Mouse (Mus musculus) intestine, postnatal 0 days (tissue): Measurements from ENCODE around the gene Ddx51. TPM values are rescaled to one million over a fixed set of nuclear protein-coding genes. Genes with fewer than 3 reads are reported as not detected.
A peak's percentile ranks its signal among the peaks of the same experiment; 100 is the strongest.

Source experiments
- ATAC-seq: fragments of 200-750 bp; cut with Nextera tagmentation; 2 replicates; pipeline ENCODE4 v1.8.0; 2017; ENCODE audit warnings: mild to moderate bottlenecking, moderate TSS enrichment, moderate library complexity
- H3K27ac ChIP-seq: fragments of 300-500 bp; sonication (generic); 2 replicates; pipeline ENCODE4 v1.5.1; 2014; ENCODE audit warnings: mild to moderate bottlenecking, low read depth, low read length, moderate library complexity
- H3K27me3 ChIP-seq: fragments of 300-500 bp; sonication (generic); replicated peaks from 2 replicates; pipeline ENCODE4 v1.6.1; 2014; ENCODE audit warnings: low read length, mixed read lengths; ENCODE audit not compliant: control insufficient read depth, insufficient read depth
- H3K36me3 ChIP-seq: fragments of 300-500 bp; sonication (generic); 2 replicates; pipeline ENCODE4 v1.6.1; 2014; ENCODE audit warnings: mild to moderate bottlenecking, moderate library complexity; ENCODE audit not compliant: control insufficient read depth, insufficient read depth
- H3K4me1 ChIP-seq: fragments of 300-500 bp; sonication (generic); replicated peaks from 2 replicates; pipeline ENCODE4 v1.6.1; 2014; ENCODE audit warnings: antibody characterized with exemption, low read length, mixed read lengths; ENCODE audit not compliant: control insufficient read depth, insufficient read depth
- H3K4me2 ChIP-seq: fragments of 300-500 bp; sonication (generic); replicated peaks from 2 replicates; pipeline ENCODE4 v1.6.1; 2014; ENCODE audit warnings: low read depth, mild to moderate bottlenecking, moderate library complexity
- H3K4me3 ChIP-seq: fragments of 300-500 bp; sonication (generic); 2 replicates; pipeline ENCODE4 v1.5.1; 2014; ENCODE audit warnings: low read depth, low read length
- H3K9ac ChIP-seq: fragments of 300-500 bp; sonication (generic); 2 replicates; pipeline ENCODE4 v1.6.1; 2014; ENCODE audit warnings: mild to moderate bottlenecking, low read depth, low read length
- H3K9me3 ChIP-seq: fragments of 300-500 bp; sonication (generic); 2 replicates; pipeline ENCODE4 v1.6.1; 2016; ENCODE audit warnings: mixed run types; ENCODE audit not compliant: control insufficient read depth
- CTCF ChIP-seq: sonication (generic); IDR thresholded peaks from 2 replicates; pipeline ENCODE4 v1.5.1; 2016; ENCODE audit warnings: low read depth, mild to moderate bottlenecking, control low read depth, antibody characterized with exemption, moderate library complexity
- WGBS: fragments of 180-500 bp; shearing (Covaris S2); extraction: QIAGEN DNeasy Blood & Tissue Kit; methylation state at CpG from one replicate; pipeline ENCODE4 v1.1.7; 2014; 5-methylcytosine and 5-hydroxymethylcytosine counted together
- polyA plus RNA-seq: library from polyadenylated mRNA; unstranded; fragments of >200 nt; fragmentation: Nextera tagmentation; extraction: Ambion mirVana; gene quantifications from 2 replicates; pipeline ENCODE4 v1.2.1, GENCODE M21; 2015

Gene Ddx51
- 4.9 and 6.9 TPM in 2 replicates for polyA plus RNA-seq

DNA sequence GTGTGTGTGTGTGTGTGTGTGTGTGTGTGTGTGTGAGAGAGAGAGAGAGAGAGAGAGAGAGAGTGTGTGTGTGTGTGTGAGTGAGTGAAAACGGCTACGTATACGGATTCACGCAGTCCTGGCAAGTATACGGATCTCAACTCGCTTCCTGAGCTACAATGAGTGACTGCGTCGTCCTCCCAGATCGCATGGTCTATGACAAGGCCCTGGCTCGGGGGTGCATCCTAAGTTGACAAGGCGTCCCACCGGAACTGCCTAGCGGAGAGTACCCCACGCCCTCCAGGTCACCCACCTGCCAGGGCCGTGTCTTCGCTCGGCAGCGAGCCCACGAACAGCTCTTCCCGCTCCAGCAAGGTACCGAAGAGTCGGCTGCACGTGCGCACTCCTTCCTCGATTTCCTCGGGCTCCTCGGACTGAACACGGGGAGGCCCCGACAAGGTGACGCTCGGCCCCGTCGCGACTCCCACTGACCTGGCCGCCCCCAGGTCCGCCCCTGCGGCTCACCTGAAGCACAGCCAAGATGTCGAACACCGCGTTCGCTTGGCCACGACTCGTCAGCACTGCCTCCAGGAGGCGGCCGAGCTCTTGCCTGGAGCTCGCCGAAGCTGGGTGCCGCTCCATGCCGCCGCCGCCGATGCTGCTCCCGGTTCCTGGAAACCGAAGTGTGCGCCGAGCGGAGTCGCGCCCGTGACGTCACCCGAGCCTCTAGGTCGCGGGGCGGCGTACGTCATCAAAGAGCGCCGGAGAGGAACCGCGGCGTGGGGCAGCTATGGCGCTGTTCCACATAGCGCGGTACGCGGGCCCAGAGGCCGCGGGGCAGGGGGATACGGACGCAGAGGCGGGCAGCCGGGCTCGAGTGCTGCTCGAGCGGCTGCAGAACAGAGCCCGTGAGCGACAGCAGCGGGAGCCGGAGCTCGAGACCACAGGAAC lies at the start of gene Ddx51, which contains the start of gene Noc4l:
Ddx51 (plus strand) TSS at position 733 of the 930 bp plus-strand sequence.
Noc4l (minus strand) TSS at position 699 of the 930 bp plus-strand sequence.
- Histone ChIP-seq H3K4me2 (peak within 1 kb of the TSS; percentile 87), H3K4me3 (peak within 1 kb of the TSS; percentile 100), H3K27ac (peak within 1 kb of the TSS; percentile 54), H3K9me3 (no peaks in the 10 kb centered on the region), H3K36me3 (peaks cover 59% of the 10 kb centered on the region), H3K4me1 (no peaks in the 10 kb centered on the region; the same call in 1 of the 2 replicates), H3K9ac (peak within 1 kb of the TSS; percentile 89), H3K27me3 (no peaks in the 10 kb centered on the region)
- TF ChIP-seq CTCF = peak; percentile 47
- peak; percentile 84 for ATAC-seq
- under 1% methylated on average over 91 of the region's 91 CpGs for WGBS

DNA sequence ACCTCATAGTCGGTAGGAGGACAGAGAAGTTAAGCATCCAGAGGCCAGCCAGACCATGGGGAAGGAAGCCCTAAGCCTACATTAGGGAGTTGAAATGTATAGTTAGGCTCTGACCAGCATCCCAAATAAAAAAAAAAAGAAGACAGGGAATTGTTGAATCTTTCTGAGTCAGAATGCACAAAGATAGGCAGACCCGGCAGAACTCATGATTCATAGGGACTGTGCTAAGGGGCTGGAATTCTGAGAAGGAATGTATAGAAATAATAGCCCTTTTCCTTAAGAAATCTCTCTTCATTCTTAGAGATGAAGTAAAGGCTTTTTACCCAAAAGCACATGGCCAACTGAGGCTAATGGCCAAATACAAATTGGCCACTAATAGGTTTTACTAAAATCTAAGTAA lies 48.9 kb upstream of the Ddx51 start:
- H3K4me3 ChIP-seq = no peak overlapping the region
- ATAC-seq = no peak
- no peak overlapping the region for H3K9ac ChIP-seq
- WGBS = 92% methylated on average over 2 of the region's 2 CpGs
- H3K27ac ChIP-seq = no peak overlapping the region
- H3K4me1 ChIP-seq = no peaks in the 10 kb centered on the region
- H3K27me3 ChIP-seq = no peaks in the 10 kb centered on the region
- no peak overlapping the region for H3K4me2 ChIP-seq
- no peaks in the 10 kb centered on the region for H3K36me3 ChIP-seq
- TF ChIP-seq CTCF = no peak
- H3K9me3 ChIP-seq = no peaks in the 10 kb centered on the region

DNA sequence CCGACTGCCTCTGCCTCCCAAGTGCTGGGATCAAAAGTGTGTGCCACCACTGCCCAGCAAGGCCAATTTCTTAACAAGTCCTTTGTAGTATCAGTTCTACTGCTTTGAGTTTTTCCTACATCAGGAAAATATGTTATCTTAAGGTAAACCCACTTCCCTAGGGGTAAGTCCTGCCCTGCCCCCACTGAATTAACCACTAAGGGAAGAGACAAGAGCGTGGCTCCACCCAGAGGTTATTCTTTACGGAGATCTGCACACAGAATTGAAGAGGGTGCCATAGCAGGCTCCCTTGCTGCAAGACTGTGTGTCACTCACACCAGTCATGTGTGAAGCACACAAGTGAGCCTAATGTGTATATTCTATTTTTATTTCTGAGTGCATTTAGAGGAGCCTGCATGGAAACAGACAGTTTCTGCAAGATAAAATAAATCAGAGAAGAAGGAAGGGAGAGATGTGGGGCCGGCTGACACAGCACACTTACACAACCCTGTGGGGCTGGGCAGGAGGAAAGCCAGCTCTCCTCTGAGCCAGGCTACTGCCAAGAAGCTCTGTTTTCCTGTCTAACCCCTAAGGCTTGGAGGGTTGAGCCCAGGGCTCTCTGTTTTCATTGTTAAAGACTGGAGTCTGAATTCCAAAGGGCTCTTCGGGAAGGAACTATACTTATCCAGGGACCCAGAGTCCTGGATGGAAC lies 47.6 kb upstream of the Ddx51 start:
- Histone ChIP-seq H3K4me3 (no peak overlapping the region), H3K4me2 (no peak overlapping the region), H3K4me1 (no peaks in the 10 kb centered on the region), H3K9ac (no peak overlapping the region), H3K9me3 (no peaks in the 10 kb centered on the region), H3K27me3 (no peaks in the 10 kb centered on the region), H3K36me3 (no peaks in the 10 kb centered on the region), H3K27ac (no peak overlapping the region)
- no peak for ATAC-seq
- WGBS = 48% methylated on average over 5 of the region's 5 CpGs
- no peak for TF ChIP-seq CTCF

DNA sequence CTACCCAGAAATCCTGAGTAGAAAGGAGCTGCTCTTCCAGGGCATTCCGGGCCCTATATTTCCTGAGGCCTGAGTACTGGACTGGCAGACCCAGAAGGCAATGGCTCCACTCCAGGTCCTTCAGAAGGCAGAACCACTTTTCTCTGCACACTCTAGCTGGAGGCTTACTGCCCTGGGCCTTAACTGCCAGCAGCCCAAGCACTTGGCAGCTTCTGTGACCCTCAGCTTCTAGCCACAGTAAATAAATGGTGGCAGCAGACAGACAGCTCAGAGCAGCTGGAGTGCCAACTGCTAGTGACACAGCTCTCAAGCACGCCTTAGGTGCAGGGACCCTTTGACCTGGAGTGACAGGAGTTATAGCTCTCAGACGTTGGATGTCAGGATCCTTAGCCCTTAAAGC lies 45.5 kb upstream of the Ddx51 start:
- ATAC-seq = no peak

DNA sequence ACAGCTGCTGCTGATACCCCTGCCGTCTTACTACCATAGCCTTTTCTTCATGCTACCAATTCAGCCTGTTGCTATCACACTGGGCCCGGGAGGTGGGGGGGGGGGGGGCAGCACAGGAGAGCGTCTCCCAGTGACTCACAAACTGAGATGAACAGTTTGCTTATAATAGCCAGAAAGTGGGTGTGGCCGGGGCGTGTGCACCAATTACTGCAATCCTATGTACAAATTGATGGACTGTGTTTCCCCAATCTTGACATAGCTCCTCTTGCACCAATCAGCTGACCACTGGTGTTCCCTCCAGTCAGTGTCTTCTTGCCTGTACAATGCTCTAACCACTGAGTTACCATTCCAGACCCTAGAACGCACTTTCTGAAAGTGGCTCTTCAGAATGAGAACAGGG lies 44.9 kb upstream of the Ddx51 start:
- no peak overlapping the region for H3K4me2 ChIP-seq
- no peak for ATAC-seq
- H3K4me1 ChIP-seq = no peaks in the 10 kb centered on the region
- H3K36me3 ChIP-seq = no peaks in the 10 kb centered on the region
- no peaks in the 10 kb centered on the region for H3K9me3 ChIP-seq
- no peak overlapping the region for H3K4me3 ChIP-seq
- no peak overlapping the region for H3K9ac ChIP-seq
- 64% methylated on average over 6 of the region's 6 CpGs for WGBS
- H3K27me3 ChIP-seq = no peaks in the 10 kb centered on the region
- H3K27ac ChIP-seq = no peak overlapping the region
- TF ChIP-seq CTCF = no peak

More for the DNA sequence above, 45.5 kb upstream of the Ddx51 start:
- H3K27me3 ChIP-seq = no peaks in the 10 kb centered on the region
- H3K4me2 ChIP-seq = no peak overlapping the region
- no peak overlapping the region for H3K9ac ChIP-seq
- WGBS = 56% methylated on average over 3 of the region's 3 CpGs
- H3K36me3 ChIP-seq = no peaks in the 10 kb centered on the region
- no peaks in the 10 kb centered on the region for H3K4me1 ChIP-seq
- H3K4me3 ChIP-seq = no peak overlapping the region
- H3K27ac ChIP-seq = no peak overlapping the region
- no peaks in the 10 kb centered on the region for H3K9me3 ChIP-seq
- no peak for TF ChIP-seq CTCF

DNA sequence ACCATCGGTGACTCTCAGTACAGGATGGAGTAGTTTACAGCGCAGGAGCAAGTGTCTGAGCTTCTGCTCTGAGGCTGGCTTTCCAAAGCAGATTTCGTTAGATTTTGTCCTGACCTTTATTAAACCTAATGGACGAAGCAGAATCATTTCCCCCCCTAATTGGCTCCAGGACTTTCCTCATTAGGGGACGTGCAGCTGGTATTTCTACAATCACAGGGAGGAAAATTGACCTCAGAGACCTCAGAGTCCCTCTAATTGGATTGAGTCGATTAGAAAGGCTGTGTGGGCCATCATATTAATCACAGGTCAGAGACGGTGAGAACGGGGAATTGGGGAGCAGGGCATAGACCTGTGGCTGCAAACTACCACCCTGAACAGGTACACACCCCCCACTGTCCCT lies 44.3 kb upstream of the Ddx51 start:
- no peak for TF ChIP-seq CTCF
- Histone ChIP-seq H3K4me1 (no peaks in the 10 kb centered on the region), H3K36me3 (no peaks in the 10 kb centered on the region), H3K4me2 (no peak overlapping the region), H3K9ac (no peak overlapping the region), H3K27ac (no peak overlapping the region), H3K27me3 (no peaks in the 10 kb centered on the region), H3K9me3 (no peaks in the 10 kb centered on the region), H3K4me3 (no peak overlapping the region)
- WGBS = 77% methylated on average over 8 of the region's 8 CpGs
- no peak for ATAC-seq
